Mouse (Mus musculus): ENCODE data around the gene Elovl7. TPM values are rescaled to one million over a fixed set of nuclear protein-coding genes. Genes with fewer than 3 reads are reported as not detected.

The Elovl7 gene
- polyA plus RNA-seq, 3 experiments from 2014 or later, result 0.28 to 0.87 (median 0.37) TPM

- no peak for ATAC-seq
Observed at GRCm38 (mm10) chr13:108245086-108245697, 31.0 kb downstream of the Elovl7 start.

GRCm38 (mm10) chr13:108251106-108251505 lies 36.9 kb downstream of the Elovl7 start:
- ATAC-seq, result no peak

GRCm38 (mm10) chr13:108253977-108254376 lies 39.8 kb downstream of the Elovl7 start:
- ATAC-seq, result no peak

- ATAC-seq, result no peak
Observed at GRCm38 (mm10) chr13:108263042-108263441, 48.8 kb downstream of the Elovl7 start.

GRCm38 (mm10) chr13:108265394-108265793 lies 51.2 kb downstream of the Elovl7 start:
- ATAC-seq, result no peak

- no peak for ATAC-seq
Observed at GRCm38 (mm10) chr13:108267841-108268634, 53.8 kb downstream of the Elovl7 start.

- ATAC-seq, result no peak
Observed at GRCm38 (mm10) chr13:108271458-108272148, 57.4 kb downstream of the Elovl7 start.

- no peak for ATAC-seq
Observed at GRCm38 (mm10) chr13:108272332-108272731, 58.1 kb downstream of the Elovl7 start.

- no peak for ATAC-seq
Observed at GRCm38 (mm10) chr13:108273034-108273433, 58.8 kb downstream of the Elovl7 start.

GRCm38 (mm10) chr13:108273456-108273855 lies 59.3 kb downstream of the Elovl7 start:
- ATAC-seq, result no peak

GRCm38 (mm10) chr13:108276561-108276960 lies 62.4 kb downstream of the Elovl7 start:
- no peak for ATAC-seq

GRCm38 (mm10) chr13:108277320-108277719 lies 63.1 kb downstream of the Elovl7 start:
- no peak for ATAC-seq

- no peak for ATAC-seq
Observed at GRCm38 (mm10) chr13:108278592-108278991, 64.4 kb downstream of the Elovl7 start.

GRCm38 (mm10) chr13:108284312-108284711 lies 70.1 kb downstream of the Elovl7 start:
- ATAC-seq, result no peak

- ATAC-seq, result no peak
Observed at GRCm38 (mm10) chr13:108287953-108288352, 73.7 kb downstream of the Elovl7 start.

- peak; percentile 80 for ATAC-seq
Observed at GRCm38 (mm10) chr13:108289436-108289835, 75.2 kb downstream of the Elovl7 start.

- ATAC-seq, result no peak
Observed at GRCm38 (mm10) chr13:108290314-108290713, 76.1 kb downstream of the Elovl7 start.

GRCm38 (mm10) chr13:108297350-108298093 lies 83.3 kb downstream of the Elovl7 start:
- peak; percentile 98 for ATAC-seq

- ATAC-seq, result no peak
Observed at GRCm38 (mm10) chr13:108298241-108298640, 84.0 kb downstream of the Elovl7 start.

- no peak for ATAC-seq
Observed at GRCm38 (mm10) chr13:108300346-108300950, 86.2 kb downstream of the Elovl7 start.

GRCm38 (mm10) chr13:108301411-108301810 lies 87.2 kb downstream of the Elovl7 start:
- no peak for ATAC-seq

- ATAC-seq, result peak; percentile 42
Observed at GRCm38 (mm10) chr13:108302957-108303675, 88.9 kb downstream of the Elovl7 start.

Data from inflammation-experienced regulatory T-cells, adult 6 months (primary cell).